Mouse (Mus musculus) adrenal gland, postnatal 10 days (tissue): ENCODE measurements around the gene Samd13. TPM values are rescaled to one million over a fixed set of nuclear protein-coding genes. Genes with fewer than 3 reads are reported as not detected.

Experiments
- DNase-seq: peaks from one replicate; pipeline ENCODE4 v3.0.0; 2021; ENCODE audit warnings: mixed read lengths
- total RNA-seq, 2 experiments: library from RNA; stranded (reverse); gene quantifications; 2 replicates each; pipeline ENCODE4 v1.2.3; 2021

Samd13 gene
- total RNA-seq, 2 experiments from 2014 or later: 0.24 to 0.69 TPM

- no peak for DNase-seq
Measured at GRCm38 (mm10) chr3:146611821-146612220, 73.6 kb downstream of the Samd13 start.

DNA sequence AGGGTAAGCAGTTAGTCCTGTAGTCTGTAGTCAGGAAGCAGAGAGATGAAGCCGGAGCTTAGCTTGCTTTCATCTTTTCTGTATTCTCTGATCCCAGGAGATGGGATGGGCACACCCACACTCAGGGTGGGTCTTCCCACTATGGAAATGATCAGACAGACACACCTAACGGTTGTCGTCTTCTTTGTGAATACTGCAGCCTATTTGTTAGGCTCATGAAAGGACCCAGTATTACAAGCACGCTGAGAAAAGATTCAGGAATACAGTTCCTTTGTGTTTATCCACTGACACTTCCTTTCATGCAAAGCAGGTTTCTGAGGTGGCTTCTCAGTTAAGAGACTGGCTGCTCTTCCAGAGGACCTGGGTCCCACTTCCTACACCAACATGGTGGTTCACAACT lies 74.1 kb downstream of the Samd13 start:
- no peak for DNase-seq

DNA sequence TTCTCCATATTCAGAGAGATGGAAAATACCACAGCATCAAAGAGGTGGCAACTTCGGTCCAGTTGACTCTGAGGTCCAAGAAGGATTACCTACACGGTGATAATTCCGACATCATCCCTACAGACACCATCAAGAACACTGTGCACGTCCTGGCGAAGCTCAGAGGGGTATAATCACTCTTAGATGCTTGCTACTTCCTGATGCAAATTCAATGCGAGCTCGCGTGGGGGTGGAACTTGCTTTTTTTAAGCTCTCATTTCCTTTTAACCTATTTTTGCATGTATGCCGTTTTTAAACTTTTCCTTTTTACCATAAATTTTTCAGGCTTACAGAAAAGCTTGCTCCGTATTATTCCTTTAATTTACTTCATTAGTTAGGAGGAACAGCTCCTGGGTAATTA lies 75.1 kb downstream of the Samd13 start:
- DNase-seq: no peak

DNA sequence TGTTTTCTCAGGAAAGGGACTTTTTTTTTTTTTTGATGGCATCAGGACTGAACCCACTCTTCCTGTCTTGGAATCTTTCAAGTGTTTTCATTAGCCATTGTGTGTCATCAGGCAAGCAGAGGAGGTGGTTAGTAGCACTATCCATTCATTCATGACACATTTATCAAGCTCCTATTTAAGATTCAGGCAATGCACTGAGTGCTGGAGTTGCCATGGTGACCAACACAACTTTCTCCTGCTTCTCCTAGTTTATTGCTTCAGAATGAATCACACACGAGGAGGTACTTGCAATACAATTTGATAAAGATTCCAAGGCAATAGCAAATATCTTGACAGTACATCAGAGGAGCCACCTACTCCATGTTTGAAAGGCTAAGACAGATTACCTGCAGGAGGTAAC lies 78.0 kb downstream of the Samd13 start:
- no peak for DNase-seq

DNA sequence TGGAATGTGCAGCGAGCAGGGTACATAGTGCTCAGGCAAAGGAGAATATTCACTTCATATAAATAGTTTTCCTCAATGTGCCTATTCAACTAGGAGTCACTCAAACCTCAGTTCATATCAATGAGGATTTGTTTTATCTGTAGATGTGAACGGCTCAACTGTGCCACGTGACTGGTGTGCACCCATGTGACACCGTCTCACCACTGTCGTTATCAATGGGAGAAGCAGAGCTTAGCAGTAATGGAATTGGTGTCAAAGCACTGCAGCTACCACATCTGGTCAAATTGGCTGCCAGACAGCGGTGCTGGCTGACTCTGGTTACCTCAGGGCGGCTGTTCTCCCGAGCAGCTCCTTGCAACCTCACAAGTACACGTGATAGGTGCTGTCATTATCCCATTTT lies 80.7 kb downstream of the Samd13 start:
- no peak for DNase-seq

DNA sequence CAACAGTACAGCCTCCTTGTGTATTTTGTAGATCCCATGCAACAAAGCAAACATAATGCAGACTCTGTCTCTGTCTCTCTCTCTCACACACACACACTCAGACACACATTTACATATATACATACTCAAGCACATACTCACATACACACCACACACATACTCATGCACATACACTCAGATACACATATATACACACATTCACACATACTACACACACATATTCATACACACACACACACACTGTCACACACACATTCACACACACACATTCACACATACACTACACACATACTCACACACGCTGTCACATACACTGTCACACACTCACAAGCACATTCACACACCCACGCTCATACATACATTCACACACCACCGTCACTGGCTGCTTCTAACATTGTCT lies 82.9 kb downstream of the Samd13 start:
- no peak for DNase-seq

DNA sequence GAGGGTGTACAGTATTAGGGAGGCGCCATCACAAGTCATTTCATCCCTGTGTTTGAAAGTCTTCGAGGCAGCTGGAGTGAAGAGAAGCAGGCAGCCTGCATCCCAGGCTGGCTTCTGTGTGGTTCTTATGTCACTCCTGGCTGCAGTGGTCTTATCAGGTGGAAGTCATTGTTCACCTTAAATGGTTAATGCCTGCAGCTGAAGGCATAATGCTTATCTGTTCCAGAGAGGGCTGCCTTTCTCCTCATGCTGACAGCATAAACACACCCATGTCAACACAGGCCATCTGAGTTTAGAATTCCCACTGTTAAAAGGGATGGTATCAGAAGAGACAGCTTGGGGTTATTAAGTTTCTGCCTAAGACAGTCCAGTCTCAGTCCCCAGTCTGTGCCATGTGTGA lies 84.2 kb downstream of the Samd13 start:
- no peak for DNase-seq

DNA sequence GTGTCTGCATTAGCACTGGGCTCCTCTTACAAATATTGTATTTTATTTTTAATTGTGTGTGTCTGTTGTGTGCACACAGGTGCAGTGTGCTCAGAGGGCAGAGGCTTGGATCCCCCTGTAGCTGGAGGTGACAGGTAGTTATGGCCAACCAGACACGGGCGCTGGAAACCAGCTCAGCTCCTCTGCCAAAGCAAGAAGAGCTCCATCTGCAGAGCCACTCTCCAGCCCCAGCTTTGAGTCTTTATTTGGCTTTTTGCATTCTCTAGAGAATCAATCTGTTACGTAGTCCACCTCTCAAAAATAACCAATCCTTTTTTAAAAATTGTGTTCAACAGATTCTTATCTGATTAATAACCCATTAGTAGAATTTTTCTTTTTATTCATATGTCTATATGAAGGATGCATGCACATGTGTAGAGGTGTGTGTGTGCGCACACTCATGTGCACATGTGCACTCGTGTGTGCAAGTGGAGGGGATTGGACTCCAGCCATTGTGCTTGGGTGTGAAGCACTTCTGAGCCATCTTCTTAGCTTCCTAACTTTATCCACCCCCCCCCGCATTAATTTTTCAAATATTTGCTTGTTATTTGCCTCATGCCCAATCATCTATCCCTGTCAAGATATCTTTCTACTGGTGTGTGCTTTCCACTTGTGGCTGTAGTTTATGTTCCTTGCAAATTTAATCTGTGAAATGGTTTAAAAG lies 86.0 kb downstream of the Samd13 start:
- DNase-seq: no peak

DNA sequence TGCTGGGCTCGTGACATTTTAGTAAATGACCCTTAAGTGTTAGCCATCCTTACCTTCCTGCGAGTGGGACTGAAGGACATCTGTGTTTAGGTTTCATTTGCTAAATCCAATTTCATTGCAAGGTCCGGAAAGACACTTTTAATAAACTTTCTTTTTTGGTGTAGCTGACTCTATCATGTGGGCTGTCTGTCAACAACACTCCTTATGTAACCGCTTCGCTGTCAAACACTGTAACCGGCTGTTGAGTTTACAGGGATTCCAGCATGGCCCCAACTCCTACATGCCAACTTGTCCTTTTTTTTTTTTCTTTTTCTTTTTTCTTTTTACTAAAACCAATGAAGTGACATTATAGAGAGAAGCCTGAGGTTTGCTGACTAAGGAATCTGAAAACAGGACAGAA lies 87.0 kb downstream of the Samd13 start:
- DNase-seq: no peak

- DNase-seq: no peak
Measured at GRCm38 (mm10) chr3:146596864-146597263, 88.5 kb downstream of the Samd13 start.

DNA sequence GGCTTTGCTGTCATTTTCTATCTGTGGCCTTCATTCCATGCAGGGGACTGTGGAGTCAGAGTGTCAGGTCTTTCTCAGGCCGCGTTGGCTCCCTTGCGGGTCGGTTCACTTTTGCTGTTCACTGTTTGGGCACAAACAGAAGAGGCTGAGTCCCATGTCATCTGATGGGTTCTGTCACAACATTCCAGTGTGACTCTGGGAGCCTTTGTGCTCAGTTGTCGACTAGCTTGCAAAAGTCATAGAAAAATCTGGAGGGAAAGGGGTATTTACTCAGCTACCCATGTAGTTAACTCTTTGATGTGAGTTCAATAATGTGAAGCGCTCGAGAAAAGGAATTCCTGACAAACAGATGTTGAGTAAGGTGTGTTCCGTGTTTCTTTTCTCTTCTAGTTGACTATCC lies 89.0 kb downstream of the Samd13 start:
- DNase-seq: no peak

GRCm38 (mm10) chr3:146595440-146595839 lies 90.0 kb downstream of the Samd13 start:
- DNase-seq: peak; percentile 32

Other genes with a start within 250 kb of the Samd13 start
- gene Ctbs, start 235.8 kb downstream of the Samd13 start, total RNA-seq: 10 to 100 TPM in 1 of 2 experiments, 1 to 10 TPM in 1; 8.4 to 11.0 TPM
- gene Spata1, start 185.8 kb downstream of the Samd13 start, total RNA-seq: 1 to 10 TPM; 2.2 to 4.5 TPM
- gene Gng5, start 185.8 kb downstream of the Samd13 start, total RNA-seq: 100 to 1,000 TPM; 276 to 286 TPM
- gene Rpf1, start 164.2 kb downstream of the Samd13 start, total RNA-seq: 10 to 100 TPM; 26.1 to 28.9 TPM
- 100 to 1,000 TPM in 1 of 2 experiments, 10 to 100 TPM in 1; 44.1 to 112 TPM for gene Uox, start 115.2 kb downstream of the Samd13 start, total RNA-seq
- gene Dnase2b, start 70.0 kb downstream of the Samd13 start, total RNA-seq: 1 to 10 TPM in 1 of 2 experiments, under 1 TPM in 1; 0.61 to 1.7 TPM
- gene 4930503B20Rik, start 34.3 kb downstream of the Samd13 start, total RNA-seq: not detected
- 100 to 1,000 TPM in 1 of 2 experiments, 10 to 100 TPM in 1; 93.2 to 107 TPM for gene Prkacb, start 127.4 kb upstream of the Samd13 start, total RNA-seq
- gene Ttll7, start 166.8 kb upstream of the Samd13 start, total RNA-seq: 1 to 10 TPM; 5.0 to 5.5 TPM